Mouse (Mus musculus) heart, adult 2 months (tissue): ENCODE results near the gene Magi2.

Experiments used
- CTCF ChIP-seq: fragments of 200-600 bp; IDR thresholded peaks from 2 replicates; pipeline ENCODE4 v1.8.1; 2022; ENCODE audit warnings: antibody characterized with exemption, mild to moderate bottlenecking, moderate library complexity
- POLR2A ChIP-seq: fragments of 200-500 bp; IDR thresholded peaks from 2 replicates; pipeline ENCODE4 v1.6.1; 2011; ENCODE audit warnings: mild to moderate bottlenecking, low read depth, low read length, control low read depth; ENCODE audit not compliant: insufficient read depth

DNA sequence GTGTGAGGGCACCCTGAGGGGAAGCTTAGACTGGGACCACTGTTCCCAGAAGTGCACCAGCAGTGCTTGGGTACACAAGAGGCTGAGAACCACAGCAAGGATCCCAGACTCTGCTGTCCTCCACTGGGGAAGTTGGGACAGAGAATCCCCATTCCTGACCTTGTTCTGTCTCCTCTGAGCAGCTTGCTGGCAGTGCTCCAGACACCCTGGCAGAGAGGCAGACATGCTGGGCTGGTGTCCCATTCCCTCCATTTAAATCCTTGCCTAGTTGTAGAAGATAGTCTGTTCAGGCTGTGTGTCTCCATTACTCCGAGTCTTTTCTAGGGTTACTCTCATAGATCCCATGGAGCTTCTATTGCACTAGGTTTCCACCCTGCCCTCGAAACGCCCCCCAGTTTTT is 256.1 kb downstream of the Magi2 start:
- no peak for TF ChIP-seq POLR2A
- TF ChIP-seq CTCF: 0 out of 2 replicates have a peak, but pooled peaks have one; percentile 4
